Mouse (Mus musculus): ENCODE measurements around the gene Mapkap1. TPM values are rescaled to one million over a fixed set of nuclear protein-coding genes. Genes with fewer than 3 reads are reported as not detected.
A peak's percentile ranks its signal among the peaks of the same experiment; 100 is the strongest.

Mapkap1 gene
- polyA plus RNA-seq, 2 experiments = 61.1 to 110 TPM

DNA sequence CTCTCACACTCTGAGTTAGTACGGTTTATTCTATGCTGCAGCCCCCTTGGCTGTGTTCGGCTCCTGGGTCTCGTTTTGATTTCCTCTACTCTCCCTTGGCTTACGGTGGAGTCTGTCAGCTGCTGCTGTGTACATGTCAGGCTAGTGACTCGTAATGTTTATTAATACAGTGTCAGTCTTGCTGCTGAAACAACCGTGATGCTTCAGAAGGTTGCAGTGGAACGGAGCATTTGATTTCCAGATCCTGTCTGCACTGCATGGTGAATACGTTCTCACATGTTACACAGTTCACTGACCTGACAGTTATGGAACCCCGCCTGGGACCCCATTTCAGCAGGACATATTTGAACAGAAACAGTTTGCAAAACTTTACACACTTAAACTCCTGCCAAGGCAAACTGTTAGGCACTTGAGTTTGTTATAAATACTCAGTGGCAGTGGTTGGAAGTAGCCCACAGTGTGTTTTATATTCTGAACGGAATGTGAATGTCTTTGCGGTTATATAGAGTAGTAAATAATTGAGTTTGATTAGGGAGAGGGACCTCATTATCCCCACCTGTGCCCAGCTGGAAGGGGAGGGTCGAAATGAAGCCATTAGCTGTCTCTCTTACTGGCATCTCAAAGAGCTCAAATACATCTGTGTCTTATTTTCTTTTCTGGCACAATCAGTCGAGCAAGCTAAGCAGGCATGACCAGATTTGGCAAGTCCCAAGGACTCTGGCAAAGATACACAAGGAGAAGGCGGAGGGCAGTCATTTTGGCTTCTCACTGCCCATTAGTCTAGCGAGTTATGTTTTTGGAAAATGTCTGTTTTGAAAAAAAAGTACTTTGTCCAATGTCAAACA, 120.2 kb downstream of the Mapkap1 start:
- H3K9ac ChIP-seq (ENCODE audit: low read depth, low read length, severe bottlenecking) = 0 out of 2 replicates have a peak overlapping the region, but pooled peaks have one; percentile 7
- peak overlapping the region; percentile 40 for H3K27ac ChIP-seq (replicated peaks; ENCODE audit: low read depth, low read length)
- no peak for TF ChIP-seq POLR2A (IDR thresholded peaks at IDR 0.05; ENCODE audit: borderline replicate concordance, extremely low read depth, insufficient read depth, insufficient read length)
- no peaks in the 10 kb centered on the region; the same call in 1 of the 2 replicates for H3K36me3 ChIP-seq (ENCODE audit: control insufficient read depth, insufficient read depth, low read length)
- ATAC-seq (ENCODE audit: low FRiP score, low read depth) = peak; percentile 65
- no peak overlapping the region for H3K4me3 ChIP-seq (replicated peaks; ENCODE audit: low read length)
- no peaks in the 10 kb centered on the region for H3K9me3 ChIP-seq (ENCODE audit: control insufficient read depth, low read length)
- peaks cover 29% of the 10 kb centered on the region for H3K4me1 ChIP-seq (ENCODE audit: control insufficient read depth, insufficient read depth, low read length)
- WGBS = 15% methylated on average over 15 of the region's 15 CpGs
- H3K4me2 ChIP-seq (replicated peaks; ENCODE audit: low read depth, low read length, severe bottlenecking) = peak overlapping the region; percentile 5; the same call in 1 of the 2 replicates
- H3K27me3 ChIP-seq (ENCODE audit: control insufficient read depth, insufficient read depth, low read length) = no peaks in the 10 kb centered on the region
- peak; percentile 67 for DNase-seq (ENCODE audit: low spot score)

DNA sequence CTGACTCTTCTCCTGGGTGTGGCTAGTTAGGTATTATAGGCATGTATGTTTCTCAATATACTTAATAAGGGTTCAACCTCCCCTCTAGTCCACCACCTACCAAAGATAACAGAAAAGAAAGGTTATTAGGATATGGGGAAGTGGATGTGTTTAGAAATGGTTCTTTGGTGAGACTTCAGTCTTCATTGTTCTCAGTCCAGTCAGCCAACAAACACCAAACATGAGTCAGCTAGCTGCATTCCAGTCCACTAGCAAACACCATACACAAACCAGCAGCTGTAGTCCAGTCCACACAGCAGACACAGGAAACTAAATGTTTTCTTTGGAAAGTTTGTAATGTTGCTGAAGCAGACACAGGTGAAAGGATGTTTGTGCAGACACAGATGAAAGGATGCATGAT, 121.9 kb downstream of the Mapkap1 start:
- Histone ChIP-seq H3K4me2 (replicated peaks; ENCODE audit: low read depth, low read length, severe bottlenecking) (no peak overlapping the region), H3K36me3 (ENCODE audit: control insufficient read depth, insufficient read depth, low read length) (no peaks in the 10 kb centered on the region), H3K4me1 (ENCODE audit: control insufficient read depth, insufficient read depth, low read length) (peaks cover 35% of the 10 kb centered on the region), H3K9ac (ENCODE audit: low read depth, low read length, severe bottlenecking) (no peak overlapping the region), H3K9me3 (ENCODE audit: control insufficient read depth, low read length) (no peaks in the 10 kb centered on the region), H3K27me3 (ENCODE audit: control insufficient read depth, insufficient read depth, low read length) (no peaks in the 10 kb centered on the region), H3K27ac (replicated peaks; ENCODE audit: low read depth, low read length) (no peak overlapping the region), H3K4me3 (replicated peaks; ENCODE audit: low read length) (no peak overlapping the region)
- DNase-seq (ENCODE audit: low spot score) = no peak
- TF ChIP-seq POLR2A (IDR thresholded peaks at IDR 0.05; ENCODE audit: borderline replicate concordance, extremely low read depth, insufficient read depth, insufficient read length) = no peak
- no peak for ATAC-seq (ENCODE audit: low FRiP score, low read depth)

DNA sequence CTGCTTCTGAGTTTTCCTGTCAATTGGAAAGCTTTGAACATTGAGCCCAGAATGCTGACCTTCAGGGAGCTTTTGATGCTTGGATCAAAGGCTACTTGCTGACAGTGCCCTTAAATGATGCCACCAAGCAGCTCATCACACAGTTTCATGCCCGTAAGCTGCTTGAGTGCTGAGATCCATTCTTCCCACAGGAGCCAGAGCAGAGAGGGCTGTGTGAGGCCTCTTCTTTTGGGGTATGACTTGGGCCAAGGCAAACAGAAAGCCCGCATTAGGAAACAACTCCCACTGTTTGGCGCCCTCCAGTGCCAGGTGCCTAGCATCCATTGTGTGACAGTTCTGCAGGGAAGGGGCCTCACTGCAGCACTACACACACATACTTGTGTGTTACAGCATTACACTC, 123.5 kb downstream of the Mapkap1 start:
- Histone ChIP-seq H3K4me2 (replicated peaks; ENCODE audit: low read depth, low read length, severe bottlenecking) (no peak overlapping the region), H3K36me3 (ENCODE audit: control insufficient read depth, insufficient read depth, low read length) (no peaks in the 10 kb centered on the region), H3K27me3 (ENCODE audit: control insufficient read depth, insufficient read depth, low read length) (no peaks in the 10 kb centered on the region), H3K9ac (ENCODE audit: low read depth, low read length, severe bottlenecking) (no peak overlapping the region), H3K9me3 (ENCODE audit: control insufficient read depth, low read length) (no peaks in the 10 kb centered on the region), H3K4me3 (replicated peaks; ENCODE audit: low read length) (no peak overlapping the region), H3K27ac (replicated peaks; ENCODE audit: low read depth, low read length) (no peak overlapping the region), H3K4me1 (ENCODE audit: control insufficient read depth, insufficient read depth, low read length) (peaks cover 38% of the 10 kb centered on the region)
- WGBS = 41% methylated on average over 3 of the region's 3 CpGs
- ATAC-seq (ENCODE audit: low FRiP score, low read depth) (no peak), DNase-seq (ENCODE audit: low spot score) (no peak)
- no peak for TF ChIP-seq POLR2A (IDR thresholded peaks at IDR 0.05; ENCODE audit: borderline replicate concordance, extremely low read depth, insufficient read depth, insufficient read length)

DNA sequence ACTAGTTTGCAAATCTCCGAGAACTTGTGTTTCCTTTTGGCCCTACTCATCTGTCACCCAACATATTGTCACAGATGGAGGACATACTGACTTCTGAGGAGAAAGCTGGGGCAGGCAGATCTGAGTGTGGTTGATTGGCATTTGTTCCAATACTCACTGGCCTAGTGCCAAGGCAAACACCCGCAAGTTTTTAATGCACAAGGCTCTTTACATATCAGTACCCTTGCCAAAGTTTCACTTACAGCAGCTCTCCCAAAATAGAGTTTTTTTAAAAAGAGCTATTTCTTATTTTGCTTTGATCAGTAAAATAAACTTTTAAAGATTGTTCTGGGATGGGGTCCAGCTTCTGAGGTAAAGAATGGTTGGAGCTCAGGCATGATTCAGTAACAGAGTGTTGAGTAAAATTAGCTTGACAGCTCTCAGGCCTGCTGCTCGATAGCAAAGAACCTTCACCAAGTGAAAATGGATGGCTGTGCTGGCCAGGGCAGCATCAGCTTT, 125.3 kb downstream of the Mapkap1 start:
- ATAC-seq (ENCODE audit: low FRiP score, low read depth) (no peak), DNase-seq (ENCODE audit: low spot score) (peak; percentile 83)
- H3K4me3 ChIP-seq (replicated peaks; ENCODE audit: low read length) = no peak overlapping the region
- no peaks in the 10 kb centered on the region for H3K36me3 ChIP-seq (ENCODE audit: control insufficient read depth, insufficient read depth, low read length)
- H3K4me2 ChIP-seq (replicated peaks; ENCODE audit: low read depth, low read length, severe bottlenecking) = no peak overlapping the region
- H3K27me3 ChIP-seq (ENCODE audit: control insufficient read depth, insufficient read depth, low read length) = no peaks in the 10 kb centered on the region
- no peaks in the 10 kb centered on the region for H3K9me3 ChIP-seq (ENCODE audit: control insufficient read depth, low read length)
- H3K9ac ChIP-seq (ENCODE audit: low read depth, low read length, severe bottlenecking) = no peak overlapping the region
- no peak overlapping the region; the same call in 1 of the 2 replicates for H3K27ac ChIP-seq (replicated peaks; ENCODE audit: low read depth, low read length)
- WGBS = 27% methylated on average over 3 of the region's 3 CpGs
- peaks cover 26% of the 10 kb centered on the region for H3K4me1 ChIP-seq (ENCODE audit: control insufficient read depth, insufficient read depth, low read length)
- TF ChIP-seq POLR2A (IDR thresholded peaks at IDR 0.05; ENCODE audit: borderline replicate concordance, extremely low read depth, insufficient read depth, insufficient read length) = no peak

DNA sequence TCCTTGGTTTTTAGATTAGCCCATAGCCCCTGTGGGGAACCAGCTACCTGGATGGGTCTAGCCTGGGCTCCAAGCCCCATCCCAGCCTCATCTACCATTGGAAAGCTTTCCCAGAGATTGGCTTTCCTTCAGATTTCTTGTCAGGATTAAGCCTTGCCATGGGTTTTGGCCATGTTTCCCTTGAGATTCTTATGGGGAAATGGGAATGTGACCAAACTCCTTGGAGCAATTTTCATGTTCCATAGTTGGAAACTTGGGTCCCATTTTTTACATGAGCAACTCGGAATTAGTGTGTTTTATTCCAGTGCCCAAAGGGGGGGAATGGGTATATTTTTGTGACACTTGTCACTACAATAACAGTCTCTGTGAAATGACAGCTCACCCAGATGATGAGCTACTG, 125.8 kb downstream of the Mapkap1 start:
- ATAC-seq (ENCODE audit: low FRiP score, low read depth) (no peak), DNase-seq (ENCODE audit: low spot score) (no peak)
- Histone ChIP-seq H3K36me3 (ENCODE audit: control insufficient read depth, insufficient read depth, low read length) (no peaks in the 10 kb centered on the region), H3K4me3 (replicated peaks; ENCODE audit: low read length) (no peak overlapping the region), H3K27me3 (ENCODE audit: control insufficient read depth, insufficient read depth, low read length) (no peaks in the 10 kb centered on the region), H3K4me2 (replicated peaks; ENCODE audit: low read depth, low read length, severe bottlenecking) (no peak overlapping the region), H3K9ac (ENCODE audit: low read depth, low read length, severe bottlenecking) (no peak overlapping the region), H3K27ac (replicated peaks; ENCODE audit: low read depth, low read length) (no peak overlapping the region; the same call in 1 of the 2 replicates), H3K4me1 (ENCODE audit: control insufficient read depth, insufficient read depth, low read length) (peaks cover 20% of the 10 kb centered on the region), H3K9me3 (ENCODE audit: control insufficient read depth, low read length) (no peaks in the 10 kb centered on the region)
- TF ChIP-seq POLR2A (IDR thresholded peaks at IDR 0.05; ENCODE audit: borderline replicate concordance, extremely low read depth, insufficient read depth, insufficient read length) = no peak
- 78% methylated on average over 1 of the region's 1 CpGs for WGBS
